Mouse (Mus musculus): ENCODE data around the gene Gm20388. TPM values are rescaled to one million over a fixed set of nuclear protein-coding genes. Genes with fewer than 3 reads are reported as not detected.
"Not testable (repeated sequence)": the region's sequence is repeated elsewhere in the genome, so short reads cannot be mapped to it uniquely, and the experiment has no call there.

The Gm20388 gene
- polyA plus RNA-seq, 1 experiment from 2014 or later, result not detected

DNA sequence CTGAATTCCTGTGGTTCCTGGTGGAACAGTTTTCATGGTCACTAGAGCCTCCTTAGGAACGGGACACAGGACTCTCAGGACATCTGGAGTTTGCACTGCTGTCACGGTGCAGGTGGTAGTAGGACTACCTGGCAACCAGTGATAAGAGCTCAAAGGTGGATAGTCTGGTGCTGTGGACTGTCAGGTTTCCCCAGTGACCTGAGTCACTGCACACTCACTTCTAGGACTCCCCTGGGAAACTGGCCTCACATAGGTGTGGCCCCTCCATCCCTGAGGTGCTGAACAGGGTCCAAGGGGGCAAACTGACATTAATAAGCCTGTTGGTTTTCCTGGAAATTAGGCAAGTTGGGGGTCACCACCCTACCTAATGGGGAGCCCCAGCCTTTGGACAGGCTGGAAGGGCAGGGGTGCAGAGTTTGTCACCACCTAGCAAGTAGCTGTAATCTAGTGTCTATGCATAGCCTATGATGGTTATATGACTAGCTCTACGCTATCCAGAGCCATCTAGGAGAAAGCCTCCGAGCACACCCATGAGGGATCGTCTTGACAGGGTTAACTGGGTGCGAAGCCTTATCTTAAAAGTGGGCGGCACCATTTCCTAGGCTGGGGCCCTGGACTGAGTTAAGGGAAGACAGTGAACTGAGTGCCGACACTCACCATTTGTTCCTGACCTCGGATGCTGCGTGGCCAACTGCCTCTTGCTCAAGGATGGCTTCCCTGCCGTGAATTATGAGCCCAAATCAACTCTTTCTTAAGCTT lies 769.2 kb downstream of the Gm20388 start:
- H3K4me3 ChIP-seq (replicated peaks; ENCODE audit: low read length), result no peak overlapping the region
- no peaks in the 10 kb centered on the region for H3K9me3 ChIP-seq (ENCODE audit: control insufficient read depth, low read length)
- DNase-seq (ENCODE audit: low spot score) (no peak), ATAC-seq (ENCODE audit: low FRiP score) (no peak)
- H3K27me3 ChIP-seq (ENCODE audit: control insufficient read depth, insufficient read depth, low read length), result no peaks in the 10 kb centered on the region
- no peak overlapping the region for H3K27ac ChIP-seq
- peaks cover 6% of the 10 kb centered on the region for H3K36me3 ChIP-seq (replicated peaks; ENCODE audit: control insufficient read depth, insufficient read depth)
- no peaks in the 10 kb centered on the region for H3K4me1 ChIP-seq (replicated peaks; ENCODE audit: control insufficient read depth, insufficient read depth, low read length)
- no peak overlapping the region for H3K4me2 ChIP-seq (replicated peaks)
- 75% methylated on average over 11 of the region's 11 CpGs for WGBS
- no peak overlapping the region for H3K9ac ChIP-seq

DNA sequence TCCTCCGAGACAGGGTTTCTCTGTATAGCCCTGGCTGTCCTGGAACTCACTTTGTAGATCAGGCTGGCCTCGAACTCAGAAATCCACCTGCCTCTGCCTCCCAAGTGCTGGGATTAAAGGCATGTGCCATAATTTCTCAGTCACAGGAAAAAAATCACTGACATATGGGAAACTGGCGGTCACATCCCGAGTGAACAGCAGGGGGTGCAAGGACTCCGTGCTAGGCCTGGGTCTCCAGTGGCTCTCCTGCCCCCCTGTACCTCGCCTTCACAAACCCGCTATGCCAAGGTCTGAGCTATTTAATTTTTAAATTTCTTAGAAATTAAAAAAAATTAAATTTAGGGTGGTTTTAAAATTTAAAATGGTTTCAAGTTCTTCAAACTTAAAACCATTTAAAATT lies 769.8 kb downstream of the Gm20388 start:
- peak; percentile 61 for DNase-seq (ENCODE audit: low spot score)
- H3K27me3 ChIP-seq (ENCODE audit: control insufficient read depth, insufficient read depth, low read length); H3K27ac ChIP-seq; H3K36me3 ChIP-seq (replicated peaks; ENCODE audit: control insufficient read depth, insufficient read depth); H3K4me2 ChIP-seq (replicated peaks); H3K4me3 ChIP-seq (replicated peaks; ENCODE audit: low read length); ATAC-seq (ENCODE audit: low FRiP score); H3K9ac ChIP-seq; H3K9me3 ChIP-seq (ENCODE audit: control insufficient read depth, low read length); H3K4me1 ChIP-seq (replicated peaks; ENCODE audit: control insufficient read depth, insufficient read depth, low read length): not testable (repeated sequence)
- 62% methylated on average over 7 of the region's 7 CpGs for WGBS

DNA sequence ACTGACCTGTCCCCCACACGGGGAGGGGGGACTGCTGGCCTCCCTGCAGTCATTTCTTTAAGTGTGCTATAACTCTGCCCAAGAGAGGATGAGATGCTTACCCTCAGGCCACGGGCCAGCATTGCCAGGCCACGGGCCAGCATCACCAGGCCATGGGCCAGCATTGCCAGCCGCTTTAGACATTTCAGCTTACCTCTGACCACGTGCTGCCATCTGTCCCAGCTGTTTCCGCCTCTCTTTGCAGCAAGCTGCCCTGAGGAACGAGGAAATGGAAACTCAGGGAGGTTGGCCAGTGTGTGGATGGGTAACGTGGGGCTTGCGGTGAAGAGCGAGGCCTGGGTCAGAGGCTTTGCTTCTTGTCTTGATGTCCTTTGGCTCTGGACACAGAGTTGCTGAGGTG lies 770.5 kb downstream of the Gm20388 start:
- no peak for ATAC-seq (ENCODE audit: low FRiP score)
- H3K4me2 ChIP-seq (replicated peaks), result no peak overlapping the region
- H3K27me3 ChIP-seq (ENCODE audit: control insufficient read depth, insufficient read depth, low read length), result no peaks in the 10 kb centered on the region
- H3K4me3 ChIP-seq (replicated peaks; ENCODE audit: low read length), result no peak overlapping the region
- no peak for DNase-seq (ENCODE audit: low spot score)
- H3K27ac ChIP-seq, result no peak overlapping the region
- WGBS, result 84% methylated on average over 10 of the region's 10 CpGs
- H3K9ac ChIP-seq, result no peak overlapping the region
- H3K9me3 ChIP-seq (ENCODE audit: control insufficient read depth, low read length), result no peaks in the 10 kb centered on the region
- H3K36me3 ChIP-seq (replicated peaks; ENCODE audit: control insufficient read depth, insufficient read depth), result no peaks in the 10 kb centered on the region
- no peaks in the 10 kb centered on the region for H3K4me1 ChIP-seq (replicated peaks; ENCODE audit: control insufficient read depth, insufficient read depth, low read length)

DNA sequence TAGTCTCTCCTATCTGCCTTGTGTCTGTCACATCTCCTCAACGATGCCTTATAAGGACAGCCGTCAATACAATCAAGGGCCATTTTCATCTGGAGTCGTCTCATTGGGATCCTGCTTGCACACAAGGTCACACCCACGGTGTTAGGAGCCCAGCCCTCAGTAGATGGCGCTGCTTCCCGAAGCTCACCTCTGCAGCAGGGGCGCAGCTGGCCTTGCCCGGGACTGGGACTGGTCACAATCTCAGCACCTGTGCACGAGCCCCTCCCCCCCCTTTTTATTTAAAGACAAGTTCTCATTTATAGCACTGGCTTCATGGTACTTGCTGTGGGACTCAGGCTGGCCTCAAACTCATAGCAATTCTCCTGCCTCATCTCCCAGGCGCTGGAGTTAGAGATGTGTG lies 773.0 kb downstream of the Gm20388 start:
- H3K27me3 ChIP-seq (ENCODE audit: control insufficient read depth, insufficient read depth, low read length), result no peaks in the 10 kb centered on the region
- DNase-seq (ENCODE audit: low spot score) (peak; percentile 47), ATAC-seq (ENCODE audit: low FRiP score) (no peak)
- no peaks in the 10 kb centered on the region for H3K4me1 ChIP-seq (replicated peaks; ENCODE audit: control insufficient read depth, insufficient read depth, low read length)
- no peak overlapping the region for H3K27ac ChIP-seq
- H3K36me3 ChIP-seq (replicated peaks; ENCODE audit: control insufficient read depth, insufficient read depth), result no peaks in the 10 kb centered on the region
- H3K9me3 ChIP-seq (ENCODE audit: control insufficient read depth, low read length), result no peaks in the 10 kb centered on the region
- H3K4me2 ChIP-seq (replicated peaks), result no peak overlapping the region
- no peak overlapping the region for H3K9ac ChIP-seq
- WGBS, result 18% methylated on average over 10 of the region's 10 CpGs
- H3K4me3 ChIP-seq (replicated peaks; ENCODE audit: low read length), result no peak overlapping the region

DNA sequence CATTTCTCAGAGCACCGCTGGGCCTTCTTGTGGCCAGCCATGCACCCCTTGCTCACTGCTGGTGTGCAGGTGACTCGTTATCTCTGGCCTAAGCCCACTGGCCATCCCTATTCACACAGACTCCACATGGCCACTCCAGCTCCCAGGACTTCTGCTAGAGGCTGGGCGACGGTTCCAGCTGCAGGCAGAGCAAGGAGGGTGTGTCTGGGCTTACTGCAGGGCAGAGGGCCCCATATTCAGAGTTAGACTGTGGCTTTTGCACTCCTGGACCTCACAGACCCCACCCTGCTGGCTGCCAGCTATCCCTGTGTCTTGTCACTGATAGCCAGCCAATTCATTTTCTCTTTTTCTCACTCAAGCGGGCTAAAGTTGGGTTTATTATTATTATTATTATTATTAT lies 773.4 kb downstream of the Gm20388 start:
- ATAC-seq (ENCODE audit: low FRiP score), result no peak
- DNase-seq (ENCODE audit: low spot score), result no peak
- WGBS, result 62% methylated on average over 5 of the region's 5 CpGs
- Histone ChIP-seq H3K9ac (no peak overlapping the region), H3K36me3 (replicated peaks; ENCODE audit: control insufficient read depth, insufficient read depth) (no peaks in the 10 kb centered on the region), H3K4me2 (replicated peaks) (no peak overlapping the region), H3K9me3 (ENCODE audit: control insufficient read depth, low read length) (no peaks in the 10 kb centered on the region), H3K27me3 (ENCODE audit: control insufficient read depth, insufficient read depth, low read length) (no peaks in the 10 kb centered on the region), H3K27ac (no peak overlapping the region), H3K4me1 (replicated peaks; ENCODE audit: control insufficient read depth, insufficient read depth, low read length) (no peaks in the 10 kb centered on the region), H3K4me3 (replicated peaks; ENCODE audit: low read length) (no peak overlapping the region)

DNA sequence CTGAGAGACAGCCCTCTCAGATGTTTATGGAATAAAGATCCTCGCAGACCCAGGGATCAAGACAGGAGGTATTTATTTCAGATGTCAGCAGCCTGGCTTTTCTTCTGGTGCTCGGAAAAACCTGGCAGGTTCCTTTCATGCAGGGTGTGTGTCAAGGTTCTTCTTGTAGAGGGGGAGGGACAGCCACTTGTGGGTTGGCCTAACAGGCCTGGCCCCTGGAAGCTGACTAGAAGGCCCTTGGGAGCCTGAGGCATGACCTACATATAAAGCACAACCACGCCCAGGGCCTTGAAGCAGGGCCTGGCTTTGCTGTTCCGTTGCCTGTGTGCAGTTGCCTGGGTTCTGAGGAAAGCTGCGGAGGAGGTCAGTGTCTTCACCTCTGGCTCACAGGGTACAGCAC lies 774.5 kb downstream of the Gm20388 start:
- DNase-seq (ENCODE audit: low spot score) (no peak), ATAC-seq (ENCODE audit: low FRiP score) (no peak)
- Histone ChIP-seq H3K9ac (no peak overlapping the region), H3K4me2 (replicated peaks) (no peak overlapping the region), H3K27me3 (ENCODE audit: control insufficient read depth, insufficient read depth, low read length) (no peaks in the 10 kb centered on the region), H3K9me3 (ENCODE audit: control insufficient read depth, low read length) (no peaks in the 10 kb centered on the region), H3K4me1 (replicated peaks; ENCODE audit: control insufficient read depth, insufficient read depth, low read length) (no peaks in the 10 kb centered on the region), H3K27ac (no peak overlapping the region), H3K4me3 (replicated peaks; ENCODE audit: low read length) (no peak overlapping the region), H3K36me3 (replicated peaks; ENCODE audit: control insufficient read depth, insufficient read depth) (no peaks in the 10 kb centered on the region)
- 74% methylated on average over 5 of the region's 5 CpGs for WGBS

DNA sequence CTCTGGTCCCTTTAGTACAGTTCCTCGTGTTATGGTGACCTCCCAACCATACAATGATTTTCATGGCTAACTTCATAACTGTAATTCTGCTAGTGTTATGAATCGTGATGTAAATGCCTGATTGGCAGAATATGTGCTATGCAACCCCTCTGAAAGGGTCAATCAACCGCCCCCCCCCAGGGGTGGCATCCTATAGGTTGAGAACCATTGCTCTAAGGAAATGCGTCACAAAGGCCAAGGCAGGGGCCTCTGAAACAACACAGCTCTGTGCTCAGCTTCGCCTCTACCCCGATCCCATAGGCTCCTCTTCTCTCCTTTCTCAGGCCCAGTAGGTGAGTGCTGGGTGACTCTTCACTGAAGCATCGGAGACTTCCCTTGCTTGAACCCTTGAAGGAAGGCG lies 775.0 kb downstream of the Gm20388 start:
- Histone ChIP-seq H3K27me3 (ENCODE audit: control insufficient read depth, insufficient read depth, low read length) (no peaks in the 10 kb centered on the region), H3K9me3 (ENCODE audit: control insufficient read depth, low read length) (no peaks in the 10 kb centered on the region), H3K9ac (no peak overlapping the region), H3K36me3 (replicated peaks; ENCODE audit: control insufficient read depth, insufficient read depth) (no peaks in the 10 kb centered on the region), H3K4me2 (replicated peaks) (no peak overlapping the region), H3K4me3 (replicated peaks; ENCODE audit: low read length) (no peak overlapping the region), H3K4me1 (replicated peaks; ENCODE audit: control insufficient read depth, insufficient read depth, low read length) (no peaks in the 10 kb centered on the region), H3K27ac (no peak overlapping the region)
- DNase-seq (ENCODE audit: low spot score), result no peak
- WGBS, result 82% methylated on average over 8 of the region's 8 CpGs
- no peak for ATAC-seq (ENCODE audit: low FRiP score)

DNA sequence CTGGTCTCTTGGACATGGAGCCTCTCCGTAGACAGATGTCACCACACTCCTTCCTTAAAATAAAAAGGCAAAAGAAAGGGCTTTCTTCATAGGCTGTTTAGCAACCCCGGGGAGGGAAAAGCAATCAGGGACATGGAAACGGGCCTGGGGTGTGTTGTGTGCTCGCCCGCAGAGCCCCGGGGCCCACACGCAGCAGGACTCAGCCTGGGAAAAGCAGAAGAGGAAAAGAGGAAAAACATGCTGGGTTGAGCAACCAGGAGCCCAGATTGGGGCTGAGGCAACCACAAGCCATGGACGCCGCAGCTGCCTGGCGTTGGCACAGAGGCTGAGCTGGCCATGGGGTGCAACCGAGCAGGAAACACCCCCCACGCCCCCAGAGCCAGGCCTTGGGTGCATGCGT lies 775.4 kb downstream of the Gm20388 start:
- Histone ChIP-seq H3K27me3 (ENCODE audit: control insufficient read depth, insufficient read depth, low read length) (no peaks in the 10 kb centered on the region), H3K36me3 (replicated peaks; ENCODE audit: control insufficient read depth, insufficient read depth) (no peaks in the 10 kb centered on the region), H3K4me2 (replicated peaks) (no peak overlapping the region), H3K4me3 (replicated peaks; ENCODE audit: low read length) (no peak overlapping the region), H3K4me1 (replicated peaks; ENCODE audit: control insufficient read depth, insufficient read depth, low read length) (no peaks in the 10 kb centered on the region), H3K9me3 (ENCODE audit: control insufficient read depth, low read length) (no peaks in the 10 kb centered on the region), H3K9ac (no peak overlapping the region), H3K27ac (no peak overlapping the region)
- DNase-seq (ENCODE audit: low spot score) (no peak), ATAC-seq (ENCODE audit: low FRiP score) (no peak)
- WGBS, result 83% methylated on average over 13 of the region's 13 CpGs

DNA sequence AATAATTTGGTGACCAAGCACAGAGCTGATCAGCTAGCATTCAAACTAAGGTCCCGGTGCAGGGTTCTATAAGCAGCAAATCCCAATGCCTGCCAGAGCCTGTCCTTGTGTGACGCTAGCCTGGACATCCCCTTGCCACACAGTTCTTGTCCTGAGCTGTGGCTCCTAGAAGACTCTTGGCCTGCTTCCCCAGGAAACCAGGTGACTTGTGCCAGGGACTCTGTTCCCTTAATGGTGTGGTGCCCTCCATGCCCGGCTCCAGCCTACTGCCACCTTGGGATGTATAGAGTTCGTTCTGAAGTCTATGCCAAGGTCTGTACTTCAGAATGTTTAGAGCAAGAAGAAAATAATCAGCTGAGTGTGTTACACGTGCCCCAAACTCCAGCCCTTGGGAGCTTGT lies 775.9 kb downstream of the Gm20388 start:
- Histone ChIP-seq H3K4me3 (replicated peaks; ENCODE audit: low read length) (no peak overlapping the region), H3K9ac (no peak overlapping the region), H3K4me2 (replicated peaks) (no peak overlapping the region), H3K9me3 (ENCODE audit: control insufficient read depth, low read length) (no peaks in the 10 kb centered on the region), H3K36me3 (replicated peaks; ENCODE audit: control insufficient read depth, insufficient read depth) (no peaks in the 10 kb centered on the region), H3K4me1 (replicated peaks; ENCODE audit: control insufficient read depth, insufficient read depth, low read length) (no peaks in the 10 kb centered on the region), H3K27ac (no peak overlapping the region), H3K27me3 (ENCODE audit: control insufficient read depth, insufficient read depth, low read length) (no peaks in the 10 kb centered on the region)
- WGBS, result 87% methylated on average over 5 of the region's 5 CpGs
- no peak for DNase-seq (ENCODE audit: low spot score)
- no peak for ATAC-seq (ENCODE audit: low FRiP score)

DNA sequence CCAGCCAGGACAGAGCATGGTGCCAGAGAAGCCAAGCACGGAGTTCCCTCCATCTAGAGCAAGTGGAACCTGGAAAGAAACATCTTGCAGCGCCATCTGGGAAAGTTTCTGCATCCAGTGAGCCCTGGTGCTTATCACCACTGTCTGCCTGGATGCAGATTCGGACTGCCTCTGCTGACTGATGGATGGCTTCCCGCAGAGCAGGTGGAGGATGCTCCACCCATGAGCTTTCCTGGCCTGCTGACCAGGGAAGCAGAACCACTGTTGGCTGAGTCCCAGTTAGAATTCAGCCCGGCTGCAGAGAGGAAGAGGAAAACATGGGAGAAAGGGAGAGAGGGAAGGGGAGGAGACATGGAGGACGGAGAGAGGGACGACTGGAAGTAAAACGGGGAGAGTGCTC lies 777.1 kb downstream of the Gm20388 start:
- DNase-seq (ENCODE audit: low spot score), result no peak
- no peak overlapping the region for H3K4me3 ChIP-seq (replicated peaks; ENCODE audit: low read length)
- no peak overlapping the region for H3K9ac ChIP-seq
- no peak overlapping the region for H3K27ac ChIP-seq
- H3K9me3 ChIP-seq (ENCODE audit: control insufficient read depth, low read length), result no peaks in the 10 kb centered on the region
- H3K27me3 ChIP-seq (ENCODE audit: control insufficient read depth, insufficient read depth, low read length), result no peaks in the 10 kb centered on the region
- H3K36me3 ChIP-seq (replicated peaks; ENCODE audit: control insufficient read depth, insufficient read depth), result no peaks in the 10 kb centered on the region
- WGBS, result 74% methylated on average over 8 of the region's 8 CpGs
- no peaks in the 10 kb centered on the region for H3K4me1 ChIP-seq (replicated peaks; ENCODE audit: control insufficient read depth, insufficient read depth, low read length)
- no peak overlapping the region for H3K4me2 ChIP-seq (replicated peaks)
- no peak for ATAC-seq (ENCODE audit: low FRiP score)
